Mouse (Mus musculus): ENCODE data around the gene Grap.

- TF ChIP-seq CTCF (IDR thresholded peaks at IDR 0.05; ENCODE audit: control insufficient read depth, insufficient read depth, low read length) (no peak), POLR2A (IDR thresholded peaks at IDR 0.05; ENCODE audit: borderline replicate concordance, control insufficient read depth, low read depth, low read length) (no peak)
Measured at GRCm38 (mm10) chr11:61649626-61650025, 3.4 kb upstream of the Grap start.

All from bone marrow, adult 2 months (tissue).